Mouse (Mus musculus): ENCODE measurements around the gene Mroh2a.

DNA sequence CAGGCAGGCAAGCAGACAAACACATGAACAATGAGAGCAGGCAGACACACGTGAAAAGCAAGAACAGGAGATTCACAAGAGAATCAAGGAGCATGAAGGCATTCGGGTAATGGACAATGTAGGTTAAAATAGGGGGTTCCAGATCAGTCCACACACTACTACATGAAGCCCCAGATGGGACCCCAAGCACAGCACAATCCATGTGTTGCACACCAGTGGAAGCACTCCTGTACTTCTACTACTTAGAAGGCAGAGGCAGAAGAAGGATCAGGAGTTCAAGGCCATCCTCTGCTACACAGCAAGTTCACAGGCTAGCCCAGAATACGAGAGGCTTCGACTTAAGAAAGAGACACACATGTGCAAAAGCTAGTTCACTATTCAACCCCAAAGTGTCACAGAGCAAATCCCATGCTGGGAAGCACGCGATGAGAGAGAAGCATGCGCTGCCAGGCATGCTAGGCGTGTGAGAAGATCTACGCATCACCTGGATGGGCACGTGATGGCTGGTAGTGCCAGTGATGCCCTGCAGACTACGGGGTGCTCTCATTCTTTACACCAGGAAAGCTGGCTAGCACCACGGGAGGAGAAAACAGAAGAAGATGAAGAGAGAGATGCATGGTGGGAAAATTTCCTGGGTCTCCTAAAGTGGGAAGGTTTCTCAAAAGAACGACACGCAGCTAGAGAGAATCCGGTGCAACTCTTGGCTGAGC lies 59.5 kb downstream of the Mroh2a start:
- no peak for TF ChIP-seq CTCF (IDR thresholded peaks at IDR 0.05; ENCODE audit: control insufficient read depth, insufficient read depth, low read length)
- no peak for TF ChIP-seq POLR2A (IDR thresholded peaks at IDR 0.05; ENCODE audit: borderline replicate concordance, control insufficient read depth, low read depth, low read length)
